Mouse (Mus musculus) CH12.LX (cell line): ENCODE results near the gene Celsr2.

Experiments
- E2F4 ChIP-seq: IDR thresholded peaks from 2 replicates; pipeline ENCODE4 v1.6.1; 2011; ENCODE audit warnings: low read depth, low read length, improper control_type of control experiment; ENCODE audit not compliant: insufficient replicate concordance
- GABPA ChIP-seq: IDR thresholded peaks from 2 replicates; pipeline ENCODE4 v1.6.1; 2012; ENCODE audit warnings: low read depth, low read length, improper control_type of control experiment, inconsistent platforms; ENCODE audit not compliant: insufficient replicate concordance
- POLR2A ChIP-seq: IDR thresholded peaks from 2 replicates; pipeline ENCODE4 v1.6.1; 2011; ENCODE audit warnings: low read depth, mild to moderate bottlenecking, improper control_type of control experiment, low read length
- RCOR1 ChIP-seq: conservative IDR thresholded peaks from 2 replicates; pipeline ENCODE4 v1.6.1; 2012; ENCODE audit warnings: low read depth, mild to moderate bottlenecking, inconsistent platforms, low read length, improper control_type of control experiment
- ZC3H11A ChIP-seq: IDR thresholded peaks from 2 replicates; pipeline ENCODE4 v1.6.1; 2012; ENCODE audit warnings: low read depth, mild to moderate bottlenecking, inconsistent platforms, low read length, improper control_type of control experiment
- ZKSCAN1 ChIP-seq: IDR thresholded peaks from 2 replicates; pipeline ENCODE4 v1.6.1; 2012; ENCODE audit warnings: low read depth, inconsistent platforms, low read length, improper control_type of control experiment, borderline replicate concordance

- no peak for TF ChIP-seq ZKSCAN1
- no peak for TF ChIP-seq POLR2A
- no peak for TF ChIP-seq GABPA
- no peak for TF ChIP-seq E2F4
- TF ChIP-seq RCOR1: no peak
- TF ChIP-seq ZC3H11A: no peak
These were observed 3.6 kb downstream of the Celsr2 start for GRCm38 (mm10) chr3:108411754-108412121.
